Mouse (Mus musculus) MEL (cell line): ENCODE data around the gene Dpf3. TPM values are rescaled to one million over a fixed set of nuclear protein-coding genes. Genes with fewer than 3 reads are reported as not detected.

Experiments
- DNase-seq: peaks from one replicate; pipeline ENCODE4 v3.0.0; 2011; ENCODE audit warnings: low read depth, low spot score
- H3K27ac ChIP-seq: 2 replicates; pipeline ENCODE4 v1.5.1; 2012; ENCODE audit warnings: low read depth, mild to moderate bottlenecking, control low read depth, low read length, moderate library complexity; ENCODE audit not compliant: control insufficient read depth
- H3K27me3 ChIP-seq, 2 experiments: fragments of 150-350 bp in 1 of 2; sonication (generic) in 1 of 2; 2 replicates each; pipeline ENCODE4 v1.6.1; 2012; ENCODE audit warnings: low read length in 2 of 2, mild to moderate bottlenecking in 2 of 2, improper control_type of control experiment in 1 of 2, moderate library complexity in 1 of 2; ENCODE audit not compliant: insufficient read depth in 2 of 2, control insufficient read depth in 1 of 2
- H3K36me3 ChIP-seq, 2 experiments: 2 replicates each; pipeline ENCODE4 v1.6.1; 2012 to 2014; ENCODE audit warnings: low read length in 2 of 2, improper control_type of control experiment in 1 of 2, inconsistent platforms in 1 of 2, mild to moderate bottlenecking in 1 of 2; ENCODE audit not compliant: insufficient read depth in 2 of 2, control insufficient read depth in 1 of 2
- H3K4me1 ChIP-seq, 2 experiments: fragments of 150-350 bp in 1 of 2; sonication (generic) in 1 of 2; 2 replicates each; pipeline ENCODE4 v1.6.1; 2012; ENCODE audit warnings: low read length in 2 of 2, improper control_type of control experiment in 1 of 2, mild to moderate bottlenecking in 1 of 2; ENCODE audit not compliant: insufficient read depth in 2 of 2, control insufficient read depth in 1 of 2
- H3K4me3 ChIP-seq, 2 experiments: fragments of 150-350 bp in 1 of 2; sonication (generic) in 1 of 2; 2 replicates each; pipeline ENCODE4 v1.5.1; 2012; ENCODE audit warnings: low read depth in 2 of 2, low read length in 2 of 2, mild to moderate bottlenecking in 2 of 2, moderate library complexity in 2 of 2, control low read depth in 1 of 2, improper control_type of control experiment in 1 of 2; ENCODE audit not compliant: control insufficient read depth in 1 of 2, insufficient read depth in 1 of 2
- H3K79me2 ChIP-seq: 2 replicates; pipeline ENCODE4 v1.6.1; 2012; ENCODE audit warnings: mild to moderate bottlenecking, low read length, moderate library complexity; ENCODE audit not compliant: control insufficient read depth, poor library complexity, insufficient read depth
- H3K9ac ChIP-seq: 2 replicates; pipeline ENCODE4 v1.6.1; 2012; ENCODE audit warnings: low read depth, mild to moderate bottlenecking, control low read depth, low read length, moderate library complexity; ENCODE audit not compliant: control insufficient read depth, poor library complexity, severe bottlenecking
- H3K9me3 ChIP-seq: fragments of 150-350 bp; sonication (generic); replicated peaks from 2 replicates; pipeline ENCODE4 v1.6.1; 2012; ENCODE audit warnings: mild to moderate bottlenecking, low read length, improper control_type of control experiment, moderate library complexity; ENCODE audit not compliant: insufficient read depth
- BHLHE40 ChIP-seq: IDR thresholded peaks from 2 replicates; pipeline ENCODE4 v1.6.1; 2012; ENCODE audit warnings: low read depth, mild to moderate bottlenecking, inconsistent platforms, low read length, improper control_type of control experiment, borderline replicate concordance
- CHD1 ChIP-seq: IDR thresholded peaks from 2 replicates; pipeline ENCODE4 v1.6.1; 2012; ENCODE audit warnings: low read depth, mild to moderate bottlenecking, inconsistent platforms, low read length, improper control_type of control experiment
- CHD2 ChIP-seq: IDR thresholded peaks from 2 replicates; pipeline ENCODE4 v1.6.1; 2011; ENCODE audit warnings: low read length, improper control_type of control experiment
- CTCF ChIP-seq, 3 experiments: IDR thresholded peaks in 2 of 3; conservative IDR thresholded peaks in 1 of 3; 2 replicates each; pipeline ENCODE4 v1.5.1; 2011 to 2012; ENCODE audit warnings: low read length in 3 of 3, low read depth in 2 of 3, mild to moderate bottlenecking in 2 of 3, improper control_type of control experiment in 1 of 3, inconsistent platforms in 1 of 3, mixed read lengths in 1 of 3, moderate library complexity in 1 of 3; ENCODE audit not compliant: control insufficient read depth in 1 of 3, insufficient read depth in 1 of 3, poor library complexity in 1 of 3, severe bottlenecking in 1 of 3
- EP300 ChIP-seq, 2 experiments: IDR thresholded peaks; 2 replicates each; pipeline ENCODE4 v1.6.1; 2011; ENCODE audit warnings: improper control_type of control experiment in 2 of 2, low read length in 2 of 2, low read depth in 1 of 2, mild to moderate bottlenecking in 1 of 2
- ETS1 ChIP-seq: IDR thresholded peaks from 2 replicates; pipeline ENCODE4 v1.6.1; 2012; ENCODE audit warnings: low read depth, mild to moderate bottlenecking, inconsistent platforms, low read length, improper control_type of control experiment, moderate library complexity
- GATA1 ChIP-seq: IDR thresholded peaks from 2 replicates; pipeline ENCODE4 v1.6.1; 2011; ENCODE audit warnings: low read depth, low read length, improper control_type of control experiment
- HCFC1 ChIP-seq: IDR thresholded peaks from 2 replicates; pipeline ENCODE4 v1.6.1; 2012; ENCODE audit warnings: low read depth, mild to moderate bottlenecking, inconsistent platforms, low read length, improper control_type of control experiment, moderate library complexity
- JUND ChIP-seq: IDR thresholded peaks from 2 replicates; pipeline ENCODE4 v1.6.1; 2011; ENCODE audit warnings: low read depth, mild to moderate bottlenecking, improper control_type of control experiment, low read length
- MAFK ChIP-seq: IDR thresholded peaks from 2 replicates; pipeline ENCODE4 v1.6.1; 2011; ENCODE audit warnings: low read depth, mild to moderate bottlenecking, low read length, improper control_type of control experiment, borderline replicate concordance
- MAX ChIP-seq: IDR thresholded peaks from 2 replicates; pipeline ENCODE4 v1.6.1; 2011; ENCODE audit warnings: low read length, improper control_type of control experiment
- MAZ ChIP-seq: IDR thresholded peaks from 2 replicates; pipeline ENCODE4 v1.6.1; 2012; ENCODE audit warnings: low read depth, mild to moderate bottlenecking, inconsistent platforms, low read length, improper control_type of control experiment
- MEF2A ChIP-seq: IDR thresholded peaks from 2 replicates; pipeline ENCODE4 v1.6.1; 2014; ENCODE audit warnings: low read depth, mild to moderate bottlenecking, inconsistent platforms, low read length, improper control_type of control experiment; ENCODE audit not compliant: poor library complexity, insufficient replicate concordance, severe bottlenecking; ENCODE audit errors: extremely low read depth
- MXI1 ChIP-seq: IDR thresholded peaks from 2 replicates; pipeline ENCODE4 v1.6.1; 2011; ENCODE audit warnings: mild to moderate bottlenecking, low read depth, low read length, improper control_type of control experiment
- POLR2AphosphoS5 ChIP-seq: IDR thresholded peaks from 2 replicates; pipeline ENCODE4 v1.6.1; 2012; ENCODE audit warnings: low read depth, borderline replicate concordance, mild to moderate bottlenecking, inconsistent platforms, low read length, moderate library complexity, mixed read lengths
- SIN3A ChIP-seq: IDR thresholded peaks from 2 replicates; pipeline ENCODE4 v1.6.1; 2012; ENCODE audit warnings: low read length, improper control_type of control experiment, inconsistent platforms
- TCF12 ChIP-seq: IDR thresholded peaks from 2 replicates; pipeline ENCODE4 v1.6.1; 2014; ENCODE audit warnings: low read depth, mild to moderate bottlenecking, inconsistent platforms, low read length, improper control_type of control experiment, moderate library complexity
- USF1 ChIP-seq: IDR thresholded peaks from 2 replicates; pipeline ENCODE4 v1.6.1; 2014; ENCODE audit warnings: low read depth, mild to moderate bottlenecking, inconsistent platforms, low read length, improper control_type of control experiment, moderate library complexity
- ZMIZ1 ChIP-seq: IDR thresholded peaks from 2 replicates; pipeline ENCODE4 v1.6.1; 2012; ENCODE audit warnings: low read depth, mild to moderate bottlenecking, inconsistent platforms, low read length, improper control_type of control experiment, moderate library complexity
- ZNF384 ChIP-seq: IDR thresholded peaks from 2 replicates; pipeline ENCODE4 v1.6.1; 2012; ENCODE audit warnings: low read depth, mild to moderate bottlenecking, inconsistent platforms, low read length, improper control_type of control experiment
- polyA plus RNA-seq, 2 experiments: library from polyadenylated mRNA; stranded (reverse) in 1 of 2; unstranded in 1 of 2; fragments of >175 nt in 1 of 2; fragments of >200 nt in 1 of 2; gene quantifications; 2 replicates each; pipeline versions ENCODE4 v1.2.1 to v1.2.4; 2012; ENCODE audit warnings: low replicate concordance in 2 of 2, low read depth in 1 of 2; ENCODE audit not compliant: insufficient read length in 2 of 2, insufficient read depth in 1 of 2, missing spikeins in 1 of 2
- total RNA-seq: library from RNA; depleted of rRNA; stranded (reverse); fragments of 300-350 nt; gene quantifications from 2 replicates; pipeline ENCODE4 v1.2.3, GENCODE M21; 2012

Dpf3 gene
- total and polyA plus RNA-seq, 3 experiments = 4.2 to 6.8 TPM; not detected in 1

GRCm38 (mm10) chr12:83466508-83467430, 20.7 kb downstream of the Dpf3 start:
- Histone ChIP-seq H3K36me3 (no peaks in the 10 kb centered on the region), H3K9me3 (no peaks in the 10 kb centered on the region), H3K9ac (no peak overlapping the region), H3K27ac (no peak overlapping the region), H3K27me3 (no peaks in the 10 kb centered on the region), H3K4me3 (no peak overlapping the region), H3K79me2 (no peaks in the 10 kb centered on the region), H3K4me1 (no peaks in the 10 kb centered on the region)
- DNase-seq = no peak
- TF ChIP-seq CTCF (IDR thresholded peaks at IDR 0.05 in 2 of 3, conservative IDR thresholded peaks at IDR 0.05 in 1 of 3; ENCODE audit: control insufficient read depth in 1 of 3, insufficient read depth in 1 of 3, low read depth in 2 of 3, low read length in 3 of 3, poor library complexity in 1 of 3, severe bottlenecking in 1 of 3) = no peak
- TF ChIP-seq MAX = no peak

- H3K4me1 ChIP-seq = no peaks in the 10 kb centered on the region
- no peaks in the 10 kb centered on the region for H3K27me3 ChIP-seq
- no peaks in the 10 kb centered on the region for H3K9me3 ChIP-seq
- no peak overlapping the region for H3K9ac ChIP-seq
- DNase-seq = no peak
- H3K27ac ChIP-seq = no peak overlapping the region
- no peak overlapping the region for H3K4me3 ChIP-seq
- TF ChIP-seq ETS1 (no peak), MAFK (no peak), CTCF (IDR thresholded peaks at IDR 0.05 in 2 of 3, conservative IDR thresholded peaks at IDR 0.05 in 1 of 3; ENCODE audit: control insufficient read depth in 1 of 3, insufficient read depth in 1 of 3, low read depth in 2 of 3, low read length in 3 of 3, poor library complexity in 1 of 3, severe bottlenecking in 1 of 3) (no peak), JUND (no peak), CHD2 (no peak), MEF2A (no peak), TCF12 (no peak), ZNF384 (no peak)
- no peaks in the 10 kb centered on the region for H3K36me3 ChIP-seq
- no peaks in the 10 kb centered on the region for H3K79me2 ChIP-seq
Measured at GRCm38 (mm10) chr12:83466053-83466452, 21.5 kb downstream of the Dpf3 start.

GRCm38 (mm10) chr12:83460272-83460671, 27.2 kb downstream of the Dpf3 start:
- Histone ChIP-seq H3K36me3 (no peaks in the 10 kb centered on the region), H3K4me1 (no peaks in the 10 kb centered on the region; a peak in 1 of 4 replicates), H3K9me3 (no peaks in the 10 kb centered on the region), H3K27ac (no peak overlapping the region), H3K9ac (no peak overlapping the region), H3K27me3 (no peaks in the 10 kb centered on the region), H3K4me3 (no peak overlapping the region), H3K79me2 (no peaks in the 10 kb centered on the region)
- TF ChIP-seq BHLHE40 = no peak
- TF ChIP-seq CHD1 = no peak
- TF ChIP-seq MAX = no peak
- no peak for TF ChIP-seq USF1
- no peak for TF ChIP-seq HCFC1
- TF ChIP-seq CHD2 = no peak
- no peak for TF ChIP-seq MAZ
- TF ChIP-seq ZMIZ1 = no peak
- no peak for TF ChIP-seq SIN3A
- TF ChIP-seq ETS1 = no peak
- TF ChIP-seq GATA1 = no peak
- TF ChIP-seq JUND = no peak
- no peak for TF ChIP-seq POLR2AphosphoS5
- TF ChIP-seq EP300 (IDR thresholded peaks at IDR 0.05; ENCODE audit: low read depth in 1 of 2, low read length in 2 of 2) = no peak
- no peak for TF ChIP-seq MXI1
- DNase-seq = no peak
